Mouse (Mus musculus) lung, postnatal 0 days (tissue): ENCODE results near the gene Rufy2.

Source experiments
- CTCF ChIP-seq: IDR thresholded peaks from 2 replicates; pipeline ENCODE4 v1.5.1; 2016; ENCODE audit warnings: antibody characterized with exemption, mild to moderate bottlenecking
- EP300 ChIP-seq: IDR thresholded peaks from 2 replicates; pipeline ENCODE4 v1.6.1; 2016; ENCODE audit warnings: antibody characterized with exemption, mild to moderate bottlenecking, control low read depth

DNA sequence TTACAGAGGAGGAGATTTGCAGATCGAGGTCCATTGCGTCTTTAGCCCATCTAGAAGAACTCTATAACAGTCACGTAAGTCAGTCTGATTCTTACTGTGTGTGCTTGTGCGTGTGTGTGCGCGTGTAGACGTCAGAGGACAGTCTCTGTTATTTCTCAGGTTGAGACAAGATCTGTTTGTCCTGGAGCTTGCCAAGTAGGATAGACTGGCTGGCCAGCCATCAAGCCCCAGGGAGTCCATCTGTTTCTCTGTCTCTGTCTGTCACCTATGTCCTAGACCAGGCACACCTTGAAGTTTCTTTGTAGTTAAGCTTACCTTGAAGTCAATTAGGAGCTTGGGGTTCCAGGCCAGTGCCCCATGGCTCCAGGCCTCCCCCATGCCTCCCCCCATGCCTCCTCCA lies 16.1 kb upstream of the Rufy2 start:
- TF ChIP-seq EP300: no peak
- TF ChIP-seq CTCF: no peak
